Mouse (Mus musculus): ENCODE measurements around the gene Tram2. TPM values are rescaled to one million over a fixed set of nuclear protein-coding genes. Genes with fewer than 3 reads are reported as not detected.
A peak's percentile ranks its signal among the peaks of the same experiment; 100 is the strongest.

Gene Tram2
- 2.1 and 2.5 TPM in 2 replicates for total RNA-seq (2014; rRNA removed)
- 1.4 and 1.5 TPM in 2 replicates for polyA plus RNA-seq (2015; fragmentation: Nextera tagmentation; extraction: Ambion mirVana)

DNA sequence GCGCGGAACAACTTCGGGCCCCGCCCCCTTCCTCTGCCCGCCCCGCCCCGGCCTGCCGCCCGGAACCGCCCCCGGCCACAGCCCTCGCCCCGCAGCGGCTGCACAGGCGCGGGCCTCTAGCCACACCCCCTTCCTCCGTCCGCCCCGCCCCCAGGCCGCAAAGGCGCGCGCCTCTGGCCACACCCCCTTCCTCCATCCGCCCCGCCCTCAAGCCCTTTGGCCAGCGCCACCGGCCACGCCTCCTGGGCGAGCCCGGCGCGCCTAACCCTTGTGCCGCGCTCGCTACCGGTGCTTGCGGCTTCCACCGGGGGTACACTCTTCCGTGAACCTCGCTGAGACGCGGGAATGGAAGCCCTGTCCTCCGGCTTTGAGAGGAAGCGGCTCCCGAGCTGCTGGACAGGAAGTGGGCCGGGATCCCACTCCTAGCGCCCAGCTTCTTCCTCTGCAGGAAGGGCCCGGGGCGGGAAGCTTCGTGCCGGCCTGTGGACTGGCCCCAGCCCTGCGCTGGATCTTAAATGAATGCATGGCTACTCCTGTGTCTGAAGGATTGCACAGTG is at the start of gene Tram2:
TSS of gene Tram2 (minus strand) at position 13 of the 557 bp plus-strand sequence.
- Histone ChIP-seq H3K4me2 (ENCODE audit: low read depth, low read length, poor library complexity, severe bottlenecking) (peak within 1 kb of the TSS; percentile 65), H3K9ac (replicated peaks; ENCODE audit: low read length, poor library complexity, severe bottlenecking) (peak within 1 kb of the TSS; percentile 85), H3K4me3 (ENCODE audit: low read depth, low read length) (peak within 1 kb of the TSS; percentile 72), H3K9me3 (ENCODE audit: low read length) (no peaks in the 10 kb centered on the region), H3K36me3 (ENCODE audit: insufficient read depth, low read length) (no peaks in the 10 kb centered on the region), H3K27ac (ENCODE audit: low read depth, low read length) (peak within 1 kb of the TSS; percentile 69), H3K27me3 (ENCODE audit: insufficient read depth, low read length) (peaks cover 5% of the 10 kb centered on the region; the same call in 1 of the 2 replicates), H3K4me1 (ENCODE audit: insufficient read depth, low read length) (peaks cover 6% of the 10 kb centered on the region; the same call in 1 of the 2 replicates)
- ATAC-seq (ENCODE audit: low FRiP score) (peak; percentile 95), DNase-seq (ENCODE audit: low spot score) (peak; percentile 88)
- under 1% methylated on average over 40 of the region's 52 CpGs for WGBS
- peak; percentile 12; the same call in 1 of the 2 replicates for TF ChIP-seq CTCF (IDR thresholded peaks at IDR 0.05)

DNA sequence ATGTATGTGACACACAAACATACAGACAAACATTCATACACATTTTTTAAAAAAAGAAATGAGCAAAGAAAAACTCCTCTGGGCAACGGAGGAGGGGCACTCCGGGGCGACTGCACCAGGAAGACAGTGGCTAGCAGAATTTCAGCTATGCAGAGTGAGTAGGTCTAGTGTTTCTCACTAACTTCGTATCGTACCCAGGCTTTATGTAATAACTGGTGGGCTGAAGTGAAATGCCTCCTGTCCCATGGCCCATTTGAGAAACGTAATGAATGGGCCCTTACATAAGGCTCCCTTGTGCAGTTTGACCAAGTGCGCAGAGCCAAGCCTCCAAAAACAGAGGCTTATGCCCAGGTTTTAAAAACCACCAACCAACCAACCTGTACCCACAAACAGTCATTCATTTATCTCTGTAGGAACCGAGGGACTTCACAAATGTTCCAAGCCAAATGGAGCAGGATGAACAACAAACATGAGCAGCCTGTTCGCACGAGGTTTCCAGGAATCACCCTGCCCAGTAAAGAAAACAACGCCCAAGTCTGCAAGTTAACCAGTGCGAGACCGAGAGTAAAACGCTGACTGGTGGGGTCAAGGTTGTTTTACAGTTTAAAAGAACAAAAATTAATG is 45.8 kb upstream of the Tram2 start:
- 83% methylated on average over 14 of the region's 14 CpGs for WGBS
- DNase-seq (ENCODE audit: low spot score), result no peak

GRCm38 (mm10) chr1:21103784-21104183 is 24.8 kb upstream of the Tram2 start:
- Histone ChIP-seq H3K4me1 (ENCODE audit: insufficient read depth, low read length) (no peaks in the 10 kb centered on the region), H3K36me3 (ENCODE audit: insufficient read depth, low read length) (no peaks in the 10 kb centered on the region), H3K9me3 (ENCODE audit: low read length) (no peaks in the 10 kb centered on the region), H3K4me2 (ENCODE audit: low read depth, low read length, poor library complexity, severe bottlenecking) (no peak overlapping the region), H3K9ac (replicated peaks; ENCODE audit: low read length, poor library complexity, severe bottlenecking) (no peak overlapping the region), H3K27me3 (ENCODE audit: insufficient read depth, low read length) (no peaks in the 10 kb centered on the region), H3K27ac (ENCODE audit: low read depth, low read length) (no peak overlapping the region), H3K4me3 (ENCODE audit: low read depth, low read length) (no peak overlapping the region)
- TF ChIP-seq CTCF (IDR thresholded peaks at IDR 0.05), result no peak
- no peak for ATAC-seq (ENCODE audit: low FRiP score)
- 82% methylated on average over 4 of the region's 4 CpGs for WGBS
- no peak for DNase-seq (ENCODE audit: low spot score)

More for the DNA sequence above, 45.8 kb upstream of the Tram2 start:
- no peak for TF ChIP-seq CTCF (IDR thresholded peaks at IDR 0.05)
- Histone ChIP-seq H3K9me3 (ENCODE audit: low read length) (no peaks in the 10 kb centered on the region), H3K9ac (replicated peaks; ENCODE audit: low read length, poor library complexity, severe bottlenecking) (no peak overlapping the region), H3K4me1 (ENCODE audit: insufficient read depth, low read length) (no peaks in the 10 kb centered on the region), H3K4me3 (ENCODE audit: low read depth, low read length) (no peak overlapping the region), H3K27ac (ENCODE audit: low read depth, low read length) (no peak overlapping the region), H3K36me3 (ENCODE audit: insufficient read depth, low read length) (no peaks in the 10 kb centered on the region), H3K4me2 (ENCODE audit: low read depth, low read length, poor library complexity, severe bottlenecking) (no peak overlapping the region), H3K27me3 (ENCODE audit: insufficient read depth, low read length) (no peaks in the 10 kb centered on the region)
- no peak for ATAC-seq (ENCODE audit: low FRiP score)

- TF ChIP-seq CTCF (IDR thresholded peaks at IDR 0.05), result peak; percentile 66
- no peaks in the 10 kb centered on the region for H3K27me3 ChIP-seq (ENCODE audit: insufficient read depth, low read length)
- no peak overlapping the region for H3K4me3 ChIP-seq (ENCODE audit: low read depth, low read length)
- DNase-seq (ENCODE audit: low spot score) (no peak), ATAC-seq (ENCODE audit: low FRiP score) (no peak)
- no peaks in the 10 kb centered on the region for H3K4me1 ChIP-seq (ENCODE audit: insufficient read depth, low read length)
- H3K9ac ChIP-seq (replicated peaks; ENCODE audit: low read length, poor library complexity, severe bottlenecking), result no peak overlapping the region
- H3K27ac ChIP-seq (ENCODE audit: low read depth, low read length), result no peak overlapping the region
- H3K36me3 ChIP-seq (ENCODE audit: insufficient read depth, low read length), result no peaks in the 10 kb centered on the region
- H3K9me3 ChIP-seq (ENCODE audit: low read length), result no peaks in the 10 kb centered on the region
- 54% methylated on average over 15 of the region's 15 CpGs for WGBS
- no peak overlapping the region for H3K4me2 ChIP-seq (ENCODE audit: low read depth, low read length, poor library complexity, severe bottlenecking)
These were observed 22.4 kb upstream of the Tram2 start for GRCm38 (mm10) chr1:21101221-21102006.

- no peak for TF ChIP-seq CTCF (IDR thresholded peaks at IDR 0.05)
- no peak for DNase-seq (ENCODE audit: low spot score)
- no peak for ATAC-seq (ENCODE audit: low FRiP score)
These were observed 21.7 kb upstream of the Tram2 start for GRCm38 (mm10) chr1:21100726-21101125.

More at GRCm38 (mm10) chr1:21100726-21101125, 21.7 kb upstream of the Tram2 start:
- no peak overlapping the region for H3K9ac ChIP-seq (replicated peaks; ENCODE audit: low read length, poor library complexity, severe bottlenecking)
- no peak overlapping the region for H3K4me3 ChIP-seq (ENCODE audit: low read depth, low read length)
- no peaks in the 10 kb centered on the region for H3K4me1 ChIP-seq (ENCODE audit: insufficient read depth, low read length)
- no peak overlapping the region for H3K27ac ChIP-seq (ENCODE audit: low read depth, low read length)
- WGBS, result 88% methylated on average over 4 of the region's 4 CpGs
- no peaks in the 10 kb centered on the region for H3K36me3 ChIP-seq (ENCODE audit: insufficient read depth, low read length)
- H3K27me3 ChIP-seq (ENCODE audit: insufficient read depth, low read length), result no peaks in the 10 kb centered on the region
- H3K4me2 ChIP-seq (ENCODE audit: low read depth, low read length, poor library complexity, severe bottlenecking), result no peak overlapping the region
- no peaks in the 10 kb centered on the region for H3K9me3 ChIP-seq (ENCODE audit: low read length)

All from midbrain, postnatal 0 days (tissue).